ENCODE assay signal across 20 mouse cellular contexts in genomic region chr7:70660162-70660561, GRCm38 (mm10).
A peak's percentile ranks its signal among the peaks of the same experiment; 100 is the strongest.
DNase-seq lines count a peak whose midpoint lies in the region; ATAC-seq lines count a peak whose summit lies in the region.
"Had no signal": no experiment of that assay in that cellular context is flagged by ENCODE, and none has a peak within 500 bp of the region (broad histone marks: within the 10 kb centered on the region; RNA-seq: fewer than 3 reads in every experiment).

No protein-coding gene starts in this region.

- intact Hi-C loops in left cerebral cortex, postnatal 4 days (cut with DNase I) = no loop called here

- no peak overlapping the region for H3K4me2 ChIP-seq in embryonic facial prominence, embryonic 11.5 days (ENCODE audit: low read depth, low read length)
- no peak overlapping the region for H3K4me2 ChIP-seq in embryonic facial prominence, embryonic 14.5 days (ENCODE audit: low read depth, low read length)
- H3K4me2 ChIP-seq: forebrain, embryonic 15.5 days; heart, embryonic 13.5 days; midbrain, embryonic 11.5 days; neural tube, embryonic 15.5 days had no signal

- no peaks in the 10 kb centered on the region for H3K27me3 ChIP-seq in embryonic facial prominence, embryonic 11.5 days (ENCODE audit: control insufficient read depth, insufficient read depth, low read length)
- no peaks in the 10 kb centered on the region for H3K27me3 ChIP-seq in embryonic facial prominence, embryonic 10.5 days (replicated peaks; ENCODE audit: low read depth, poor library complexity, severe bottlenecking)
- no peaks in the 10 kb centered on the region for H3K27me3 ChIP-seq in embryonic facial prominence, embryonic 14.5 days (replicated peaks; ENCODE audit: control insufficient read depth, insufficient read depth, low read length)
- H3K27me3 ChIP-seq: forebrain, embryonic 15.5 days; heart, embryonic 13.5 days; neural tube, embryonic 15.5 days had no signal

- ATAC-seq in embryonic facial prominence, embryonic 11.5 days (replicated peaks; ENCODE audit: insufficient number of reproducible peaks, low FRiP score, low TSS enrichment, low read depth) = 0 out of 2 replicates have a peak, but pooled peaks have one; percentile 39
- ATAC-seq in embryonic facial prominence, embryonic 14.5 days (ENCODE audit: low read depth) = no peak
- ATAC-seq: forebrain, embryonic 15.5 days; liver, postnatal 0 days had no signal

- 31% methylated on average over 5 of the region's 5 CpGs for WGBS in embryonic facial prominence, embryonic 11.5 days
- WGBS in embryonic facial prominence, embryonic 10.5 days = 46% methylated on average over 5 of the region's 5 CpGs
- WGBS in embryonic facial prominence, embryonic 14.5 days = 30% methylated on average over 5 of the region's 5 CpGs

- peak; percentile 35 for DNase-seq in embryonic facial prominence, embryonic 11.5 days (ENCODE audit: low spot score)
- no peak for DNase-seq in embryonic facial prominence, embryonic 10.5 days (ENCODE audit: low spot score)
- DNase-seq in left cerebral cortex, postnatal 4 days = peak; percentile 17
- no peak for DNase-seq in left cerebral cortex, adult 18-20 months (ENCODE audit: low spot score in 2 of 2)
- DNase-seq in embryonic facial prominence, embryonic 14.5 days (ENCODE audit: low spot score) = peak; percentile 29
- peak; percentile 4 for DNase-seq in right cerebral cortex, postnatal 25 days
- DNase-seq in urinary bladder, postnatal 36 days (ENCODE audit: low spot score in 2 of 2) = no peak
- DNase-seq: adrenal gland, adult 8-10 months; cerebellum, adult 11-12 months; gastrocnemius, adult 2 months; kidney, adult 9 months; kidney, postnatal 4 days; liver; liver, postnatal 0 days; lung, postnatal 36 days had no signal

- no peak overlapping the region for H3K27ac ChIP-seq in embryonic facial prominence, embryonic 11.5 days (replicated peaks; ENCODE audit: low read depth, low read length)
- H3K27ac ChIP-seq in embryonic facial prominence, embryonic 10.5 days (replicated peaks) = no peak overlapping the region
- H3K27ac ChIP-seq in embryonic facial prominence, embryonic 14.5 days (replicated peaks; ENCODE audit: low read depth, low read length) = no peak overlapping the region
- H3K27ac ChIP-seq: forebrain, embryonic 15.5 days; gastrocnemius, adult 2 months; heart, embryonic 13.5 days; neural tube, embryonic 15.5 days had no signal

- no peaks in the 10 kb centered on the region for H3K36me3 ChIP-seq in embryonic facial prominence, embryonic 11.5 days (replicated peaks; ENCODE audit: control insufficient read depth, insufficient read depth, low read depth, low read length)
- no peaks in the 10 kb centered on the region for H3K36me3 ChIP-seq in embryonic facial prominence, embryonic 10.5 days (replicated peaks)
- H3K36me3 ChIP-seq in embryonic facial prominence, embryonic 14.5 days (ENCODE audit: control insufficient read depth, insufficient read depth, low read length) = no peaks in the 10 kb centered on the region
- H3K36me3 ChIP-seq: forebrain, embryonic 15.5 days; heart, embryonic 13.5 days; neural tube, embryonic 15.5 days had no signal

- no peaks in the 10 kb centered on the region for H3K4me1 ChIP-seq in embryonic facial prominence, embryonic 11.5 days (ENCODE audit: control insufficient read depth, insufficient read depth, low read length)
- H3K4me1 ChIP-seq in embryonic facial prominence, embryonic 10.5 days = peaks cover 3% of the 10 kb centered on the region; the same call in 1 of the 2 replicates
- no peaks in the 10 kb centered on the region for H3K4me1 ChIP-seq in embryonic facial prominence, embryonic 14.5 days (ENCODE audit: control insufficient read depth, insufficient read depth, low read length)
- H3K4me1 ChIP-seq: forebrain, embryonic 15.5 days; heart, embryonic 13.5 days; neural tube, embryonic 15.5 days had no signal

- H3K9ac ChIP-seq in embryonic facial prominence, embryonic 11.5 days (replicated peaks; ENCODE audit: low read length) = no peak overlapping the region
- no peak overlapping the region for H3K9ac ChIP-seq in embryonic facial prominence, embryonic 14.5 days (ENCODE audit: low read depth, low read length)
- H3K9ac ChIP-seq: forebrain, embryonic 15.5 days; heart, embryonic 13.5 days; liver, postnatal 0 days; neural tube, embryonic 15.5 days had no signal

- H3K9me3 ChIP-seq in embryonic facial prominence, embryonic 11.5 days (replicated peaks; ENCODE audit: control insufficient read depth, low read length) = no peaks in the 10 kb centered on the region
- peaks cover 8% of the 10 kb centered on the region for H3K9me3 ChIP-seq in embryonic facial prominence, embryonic 10.5 days
- 0 out of 2 replicates have a peak, but pooled peaks cover 4% of the 10 kb centered on the region for H3K9me3 ChIP-seq in embryonic facial prominence, embryonic 14.5 days (ENCODE audit: control insufficient read depth, low read length)
- H3K9me3 ChIP-seq: forebrain, embryonic 15.5 days; heart, embryonic 13.5 days; neural tube, embryonic 15.5 days had no signal

- H3K4me3 ChIP-seq in embryonic facial prominence, embryonic 11.5 days (ENCODE audit: low read depth, low read length) = no peak overlapping the region
- no peak overlapping the region for H3K4me3 ChIP-seq in embryonic facial prominence, embryonic 10.5 days
- no peak overlapping the region for H3K4me3 ChIP-seq in embryonic facial prominence, embryonic 14.5 days (ENCODE audit: low read depth, low read length)
- H3K4me3 ChIP-seq: forebrain, embryonic 15.5 days; gastrocnemius, adult 2 months; heart, embryonic 13.5 days; myocyte; neural tube, embryonic 15.5 days had no signal

Comparison
In these comparisons a context has a peak if more than half of its experiments do, and no peak if none do; other contexts are left out.
1. DNase-seq: peak in embryonic facial prominence, embryonic 11.5 days (single experiment), left cerebral cortex, postnatal 4 days (single experiment), embryonic facial prominence, embryonic 14.5 days (single experiment) and right cerebral cortex, postnatal 25 days (single experiment); none in embryonic facial prominence, embryonic 10.5 days (single experiment), left cerebral cortex, adult 18-20 months (0 of 2) and urinary bladder, postnatal 36 days (0 of 2).